Mouse (Mus musculus) midbrain, embryonic 14.5 days (tissue): ENCODE measurements at regions not wholly inside any gene's neighbourhood (a gene's known extent, or its start where the extent isn't known, plus 50 kb on each side); places are given as distances from the start of the nearest gene placed in this dataset. TPM values are rescaled to one million over a fixed set of nuclear protein-coding genes. Genes with fewer than 3 reads are reported as not detected.
A peak's percentile ranks its signal among the peaks of the same experiment; 100 is the strongest.

Experiments
- ATAC-seq: fragments of 200-750 bp; cut with Nextera tagmentation; 2 replicates; pipeline ENCODE4 v1.8.0; 2017; ENCODE audit warnings: moderate number of reproducible peaks, moderate library complexity; ENCODE audit not compliant: low FRiP score, low TSS enrichment
- DNase-seq: peaks from one replicate; pipeline ENCODE4 v3.0.0-alpha.2; 2015
- H3K27ac ChIP-seq: fragments of 300-500 bp; sonication (generic); replicated peaks from 2 replicates; pipeline ENCODE4 v1.5.1; 2014; ENCODE audit warnings: mild to moderate bottlenecking, low read depth, low read length, moderate library complexity
- H3K27me3 ChIP-seq: fragments of 300-500 bp; sonication (generic); 2 replicates; pipeline ENCODE4 v1.6.1; 2014; ENCODE audit warnings: low read length, control low read depth, mixed read lengths; ENCODE audit not compliant: control insufficient read depth, insufficient read depth
- H3K36me3 ChIP-seq: fragments of 300-500 bp; sonication (generic); 2 replicates; pipeline ENCODE4 v1.6.1; 2014; ENCODE audit warnings: low read length, control low read depth; ENCODE audit not compliant: control insufficient read depth, insufficient read depth
- H3K4me1 ChIP-seq: fragments of 300-500 bp; sonication (generic); 2 replicates; pipeline ENCODE4 v1.6.1; 2014; ENCODE audit warnings: mild to moderate bottlenecking, antibody characterized with exemption, low read length, control low read depth; ENCODE audit not compliant: control insufficient read depth, insufficient read depth
- H3K4me2 ChIP-seq: fragments of 300-500 bp; sonication (generic); 2 replicates; pipeline ENCODE4 v1.6.1; 2014; ENCODE audit warnings: mild to moderate bottlenecking, low read length, moderate library complexity
- H3K4me3 ChIP-seq: fragments of 300-500 bp; sonication (generic); replicated peaks from 2 replicates; pipeline ENCODE4 v1.5.1; 2014; ENCODE audit warnings: low read depth, low read length
- H3K9ac ChIP-seq: fragments of 300-500 bp; sonication (generic); replicated peaks from 2 replicates; pipeline ENCODE4 v1.6.1; 2014; ENCODE audit warnings: mild to moderate bottlenecking, low read length, moderate library complexity
- H3K9me3 ChIP-seq: fragments of 300-500 bp; sonication (generic); 2 replicates; pipeline ENCODE4 v1.6.1; 2016; ENCODE audit warnings: low read length, control low read depth, mixed read lengths; ENCODE audit not compliant: control insufficient read depth
- WGBS: fragments of 180-500 bp; shearing (Covaris S2); extraction: QIAGEN DNeasy Blood & Tissue Kit; methylation state at CpG from one replicate; pipeline ENCODE4 v1.1.7; 2014; 5-methylcytosine and 5-hydroxymethylcytosine counted together
- microRNA-seq: library from miRNA; unstranded; fragments of <30 nt; microRNA quantifications from one replicate; pipeline ENCODE4, GENCODE M21; 2016

GRCm38 (mm10) chr13:28416231-28416630 is 158.9 kb downstream of the Gm11361 start:
- H3K27me3 ChIP-seq: no peaks in the 10 kb centered on the region
- H3K27ac ChIP-seq: peak overlapping the region; percentile 93
- H3K9me3 ChIP-seq: no peaks in the 10 kb centered on the region
- H3K36me3 ChIP-seq: no peaks in the 10 kb centered on the region
- peak overlapping the region; percentile 30 for H3K4me3 ChIP-seq
- DNase-seq (peak; percentile 86), ATAC-seq (peak; percentile 89)
- peak overlapping the region; percentile 57 for H3K4me2 ChIP-seq
- H3K9ac ChIP-seq: peak overlapping the region; percentile 59
- WGBS: 1% methylated on average over 6 of the region's 6 CpGs
- peaks cover 65% of the 10 kb centered on the region for H3K4me1 ChIP-seq

GRCm38 (mm10) chr13:28415769-28416168 is 158.4 kb downstream of the Gm11361 start:
- H3K27me3 ChIP-seq: no peaks in the 10 kb centered on the region
- H3K4me2 ChIP-seq: peak overlapping the region; percentile 57
- 0% methylated on average over 1 of the region's 1 CpGs for WGBS
- H3K9me3 ChIP-seq: no peaks in the 10 kb centered on the region
- no peak; the same call in 1 of the 2 replicates for ATAC-seq
- no peak overlapping the region for H3K9ac ChIP-seq
- H3K4me3 ChIP-seq: peak overlapping the region; percentile 30; the same call in 1 of the 2 replicates
- peak; percentile 67 for DNase-seq
- peak overlapping the region; percentile 93 for H3K27ac ChIP-seq
- peaks cover 61% of the 10 kb centered on the region for H3K4me1 ChIP-seq
- no peaks in the 10 kb centered on the region for H3K36me3 ChIP-seq

- ATAC-seq (peak; percentile 58; the same call in 1 of the 2 replicates), DNase-seq (no peak)
- Histone ChIP-seq H3K27ac (peak overlapping the region; percentile 10; the same call in 1 of the 2 replicates), H3K4me3 (no peak overlapping the region), H3K27me3 (no peaks in the 10 kb centered on the region), H3K36me3 (no peaks in the 10 kb centered on the region), H3K9ac (no peak overlapping the region), H3K9me3 (no peaks in the 10 kb centered on the region), H3K4me1 (peaks cover 18% of the 10 kb centered on the region), H3K4me2 (no peak overlapping the region)
- WGBS: 6% methylated on average over 2 of the region's 2 CpGs
Measured at GRCm38 (mm10) chr13:28410324-28410723, 153.0 kb downstream of the Gm11361 start.

- H3K36me3 ChIP-seq: no peaks in the 10 kb centered on the region
- ATAC-seq (no peak), DNase-seq (no peak)
- WGBS: 6% methylated on average over 1 of the region's 1 CpGs
- H3K4me2 ChIP-seq: no peak overlapping the region
- H3K27ac ChIP-seq: peak overlapping the region; percentile 54
- no peaks in the 10 kb centered on the region for H3K27me3 ChIP-seq
- H3K9me3 ChIP-seq: no peaks in the 10 kb centered on the region
- H3K4me3 ChIP-seq: no peak overlapping the region
- H3K4me1 ChIP-seq: peaks cover 10% of the 10 kb centered on the region
- no peak overlapping the region for H3K9ac ChIP-seq
Measured at GRCm38 (mm10) chr13:28409609-28409902, 152.2 kb downstream of the Gm11361 start.

GRCm38 (mm10) chr13:28408868-28409608 is 151.7 kb downstream of the Gm11361 start:
- no peak for DNase-seq
- peaks cover 10% of the 10 kb centered on the region; the same call in 1 of the 2 replicates for H3K4me1 ChIP-seq
- no peaks in the 10 kb centered on the region for H3K36me3 ChIP-seq
- H3K27ac ChIP-seq: peak overlapping the region; percentile 54; the same call in 1 of the 2 replicates
- H3K27me3 ChIP-seq: no peaks in the 10 kb centered on the region
- no peak overlapping the region for H3K4me3 ChIP-seq
- H3K9ac ChIP-seq: no peak overlapping the region
- ATAC-seq: no peak
- no peak overlapping the region for H3K4me2 ChIP-seq
- 31% methylated on average over 7 of the region's 7 CpGs for WGBS
- H3K9me3 ChIP-seq: no peaks in the 10 kb centered on the region

- Histone ChIP-seq H3K4me1 (no peaks in the 10 kb centered on the region), H3K4me2 (no peak overlapping the region), H3K27ac (no peak overlapping the region), H3K36me3 (no peaks in the 10 kb centered on the region), H3K4me3 (no peak overlapping the region), H3K9ac (no peak overlapping the region), H3K27me3 (no peaks in the 10 kb centered on the region), H3K9me3 (no peaks in the 10 kb centered on the region)
- DNase-seq: no peak
- ATAC-seq: no peak
- WGBS: 59% methylated on average over 7 of the region's 7 CpGs
Measured at GRCm38 (mm10) chr13:28400459-28400858, 143.1 kb downstream of the Gm11361 start.

Small RNAs in the stretch of these regions (microRNA-seq; reads per million reads assigned to microRNA genes)
- gene Mir6368: not detected
